Mouse (Mus musculus) layer of hippocampus, adult 8-10 months (tissue): ENCODE data around the gene Slc34a3. TPM values are rescaled to one million over a fixed set of nuclear protein-coding genes. Genes with fewer than 3 reads are reported as not detected.

Experiments used
- DNase-seq, 2 experiments: peaks; one replicate each; pipeline ENCODE4 v3.0.0; 2022; ENCODE audit warnings: low spot score in 2 of 2
- total RNA-seq, 4 experiments: library from RNA; stranded (reverse); gene quantifications; 2 replicates each; pipeline ENCODE4 v1.2.4; 2022

The Slc34a3 gene
- total RNA-seq, 4 experiments from 2014 or later: not detected

DNA sequence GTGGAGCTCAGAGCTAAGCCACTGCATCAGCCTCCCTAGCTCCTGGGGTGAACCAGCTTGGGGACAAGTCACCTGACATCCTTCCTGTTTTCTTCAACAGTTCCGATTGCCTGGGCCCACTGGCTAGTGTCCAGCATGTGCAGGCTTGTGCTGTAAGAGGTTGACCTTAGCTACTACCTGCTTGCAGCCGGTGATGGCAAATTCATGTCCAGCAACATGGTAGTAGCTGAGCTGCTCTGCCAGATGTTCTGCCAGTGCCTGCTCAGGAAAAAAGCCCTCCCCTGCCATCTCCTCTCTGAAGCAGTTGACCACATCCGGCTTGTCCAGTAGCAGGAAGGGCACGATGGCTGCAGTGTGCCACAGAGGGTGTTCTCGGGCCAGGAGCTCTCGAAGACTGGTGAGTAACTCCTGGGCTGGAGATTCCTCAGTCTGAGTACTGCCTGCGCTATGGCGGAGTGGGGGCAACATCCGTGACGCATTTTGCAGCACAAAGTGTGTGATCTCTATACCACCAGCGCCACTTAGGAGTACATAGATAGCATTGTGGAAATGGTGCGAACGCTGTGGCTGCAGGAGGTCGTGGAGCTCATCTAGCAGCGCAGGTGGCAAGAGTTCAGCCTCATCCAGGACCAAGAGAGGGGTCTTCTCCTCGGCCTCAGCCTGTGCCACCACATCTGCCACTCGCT is 39.5 kb downstream of the Slc34a3 start:
- no peak for DNase-seq

DNA sequence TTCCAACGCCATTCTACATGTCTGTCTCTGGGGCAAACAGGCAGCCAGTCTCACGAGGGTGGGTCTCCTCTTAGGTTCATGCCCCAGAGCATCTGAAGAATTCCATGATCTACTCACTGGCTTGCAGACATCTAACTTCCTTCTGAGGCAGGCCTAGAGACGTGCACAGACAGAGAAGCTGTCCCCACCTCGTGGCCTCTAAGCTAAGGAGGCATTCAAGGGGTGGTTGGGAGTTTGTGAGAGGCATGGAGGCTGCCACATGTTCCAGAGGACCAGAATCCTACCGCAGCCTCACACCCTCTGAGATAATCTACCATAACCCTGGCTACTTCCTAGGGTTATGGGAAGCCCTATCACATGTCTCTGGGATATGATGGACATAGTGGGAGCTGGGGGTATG is 40.2 kb downstream of the Slc34a3 start:
- no peak for DNase-seq

DNA sequence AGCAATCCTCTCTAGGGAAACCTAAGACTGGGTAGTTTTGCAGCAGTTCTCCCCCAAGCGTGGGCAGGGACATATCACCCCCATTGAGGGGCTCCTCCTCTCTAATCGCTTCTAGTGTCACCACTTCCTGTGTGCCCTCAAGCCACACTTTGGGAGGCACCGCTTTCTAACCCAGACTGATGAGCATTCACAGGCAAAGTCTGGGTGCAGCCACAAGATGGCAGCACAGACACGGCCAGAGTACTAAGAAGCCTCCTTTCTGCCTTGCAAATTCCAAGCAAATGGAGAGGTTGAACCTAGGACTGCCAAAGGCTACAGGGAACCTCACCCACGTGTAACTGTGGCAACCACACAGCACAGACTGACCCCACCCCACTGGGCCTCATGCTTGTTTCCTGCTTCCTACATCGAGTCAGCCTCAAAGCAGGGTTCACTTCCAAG is 40.8 kb downstream of the Slc34a3 start:
- DNase-seq: peak; percentile 71 to 79

DNA sequence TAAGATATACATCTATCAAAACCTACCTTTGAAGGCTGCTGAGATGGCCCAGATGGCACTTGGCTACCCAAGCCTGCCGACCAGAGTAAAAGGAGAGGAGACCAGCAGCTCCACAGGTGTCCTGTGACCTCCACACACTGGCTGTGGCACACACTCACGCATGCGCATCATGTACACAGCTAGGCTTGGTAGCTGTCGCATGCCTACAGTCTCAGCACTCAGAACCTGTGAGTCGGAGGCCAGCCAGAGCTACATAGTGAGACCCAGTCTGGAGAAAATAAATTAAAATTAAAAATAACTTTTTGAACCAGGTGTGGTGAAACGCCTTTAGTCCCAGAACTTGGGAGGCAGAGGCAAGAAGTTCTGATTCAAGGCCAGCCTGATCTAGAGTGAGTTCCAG is 46.3 kb downstream of the Slc34a3 start:
- DNase-seq: no peak

DNA sequence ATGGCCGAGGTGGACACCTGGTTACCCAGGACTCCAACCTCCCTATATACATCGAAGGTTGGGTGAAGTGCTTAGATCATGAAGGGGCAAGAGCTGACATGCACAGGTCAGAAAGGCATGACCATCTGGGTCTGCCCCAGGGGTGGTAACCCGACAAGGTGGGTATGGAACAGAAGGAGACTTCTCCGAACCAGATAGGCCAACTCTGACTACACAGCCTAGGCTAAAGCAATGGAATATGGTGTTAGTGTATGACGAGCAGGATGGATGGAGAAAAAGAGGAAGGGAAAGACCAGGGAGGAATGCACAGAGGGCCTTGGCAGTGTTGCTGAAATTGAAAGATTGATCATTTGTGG is 47.6 kb downstream of the Slc34a3 start:
- DNase-seq: no peak

DNA sequence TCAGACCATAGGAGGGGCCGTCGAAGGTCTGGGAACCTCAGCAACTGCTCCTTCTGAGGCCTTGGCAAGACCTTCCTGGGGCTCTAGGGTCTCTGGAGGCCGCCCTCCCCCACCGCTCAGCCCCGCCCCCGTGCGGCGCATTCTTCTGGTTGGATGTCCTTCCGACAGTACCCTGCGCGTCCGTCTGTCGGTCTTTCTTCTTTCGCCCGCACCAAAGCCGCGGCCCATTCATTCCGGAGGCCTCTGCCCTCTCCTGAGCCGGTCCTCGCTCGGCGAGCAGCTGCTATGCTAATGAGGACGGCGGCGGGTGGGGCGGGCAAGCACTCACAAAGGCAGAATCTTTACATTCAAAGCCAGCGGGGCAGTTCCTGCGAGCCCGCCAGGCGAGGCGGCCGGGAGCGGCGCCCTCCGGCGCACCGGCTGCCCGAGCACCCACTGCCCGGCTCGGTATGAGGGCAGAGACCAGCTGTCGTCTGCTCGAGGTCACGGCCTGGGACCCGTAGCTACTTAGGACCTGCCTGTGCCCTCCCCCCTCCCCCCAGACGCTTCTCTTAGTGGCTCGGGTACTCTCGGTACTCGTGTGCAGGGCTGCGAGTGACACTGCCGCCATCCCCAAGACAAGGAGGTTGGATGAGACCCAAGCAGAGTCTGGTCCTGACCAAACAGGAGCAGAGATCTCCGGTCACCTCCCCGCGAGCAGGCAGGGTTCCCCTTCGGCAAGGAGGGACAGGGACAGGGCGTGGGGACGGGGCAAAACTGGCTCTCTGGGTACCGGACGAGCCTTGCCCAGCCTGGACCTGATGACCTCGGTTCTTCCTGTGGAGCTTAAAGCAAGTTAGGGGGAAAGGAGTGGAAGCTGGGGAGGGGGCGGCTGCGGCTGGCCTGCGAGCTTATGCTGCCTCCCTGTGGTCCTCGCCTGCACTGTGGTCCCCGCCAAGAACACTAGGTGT is 48.3 kb downstream of the Slc34a3 start:
- no peak for DNase-seq

DNA sequence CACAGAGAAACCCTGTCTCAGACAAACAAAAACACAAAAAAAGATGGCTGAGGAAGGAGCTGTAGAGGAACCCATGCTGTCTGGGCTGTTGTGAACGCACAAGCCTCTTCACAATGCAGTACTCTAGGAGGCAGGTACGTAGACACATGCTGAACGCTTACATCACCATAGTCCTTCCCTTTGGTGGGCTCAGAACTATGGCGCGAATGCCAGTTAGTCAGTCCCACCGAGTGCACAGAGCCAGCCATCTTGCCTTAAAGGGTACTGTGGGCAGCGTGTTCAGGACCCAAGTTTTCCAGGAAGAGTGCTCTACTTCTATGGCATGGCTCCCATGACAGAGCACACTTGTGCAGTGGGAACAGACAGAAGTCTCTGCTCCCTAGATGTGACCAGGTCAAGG is 49.7 kb downstream of the Slc34a3 start:
- DNase-seq: no peak

DNA sequence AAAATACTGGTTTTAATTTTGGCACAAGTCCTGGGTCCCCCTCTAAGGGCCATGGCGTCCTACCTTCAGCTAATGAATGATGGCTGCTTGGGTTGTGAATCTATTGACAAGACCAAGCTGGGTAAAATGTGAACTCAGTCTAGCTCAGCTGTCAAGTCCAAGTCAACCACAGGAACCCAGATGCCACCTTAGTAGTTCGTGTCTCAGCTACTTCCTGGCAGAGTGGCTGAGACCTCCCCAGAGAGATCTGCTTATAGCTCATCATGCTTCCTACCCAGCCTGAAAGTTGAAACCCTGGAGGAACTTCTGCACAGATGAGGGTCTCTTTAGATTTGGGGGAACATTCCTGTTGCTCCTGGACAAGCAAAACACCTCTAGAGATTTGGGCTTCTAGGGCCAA is 50.8 kb downstream of the Slc34a3 start:
- no peak for DNase-seq

DNA sequence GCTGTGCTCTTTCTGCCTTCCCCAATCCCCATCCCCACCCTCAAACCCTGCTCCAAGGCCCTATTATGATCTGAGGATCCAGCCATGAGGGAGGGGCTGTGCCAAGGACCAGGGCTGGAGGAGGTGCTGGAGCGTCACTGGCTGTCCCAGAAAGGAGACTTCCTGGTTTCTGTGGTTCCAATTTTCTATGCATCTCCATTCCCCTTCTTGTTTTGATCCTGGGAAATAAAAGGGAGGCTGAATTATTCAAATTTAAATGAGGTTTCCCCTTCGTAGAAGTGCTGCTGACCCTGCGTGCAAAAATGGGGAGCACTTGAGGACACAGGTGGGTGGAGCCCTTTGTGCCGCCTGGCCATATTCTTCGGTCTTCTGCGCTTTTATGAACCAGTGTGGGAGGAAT is 51.5 kb downstream of the Slc34a3 start:
- DNase-seq: no peak

DNA sequence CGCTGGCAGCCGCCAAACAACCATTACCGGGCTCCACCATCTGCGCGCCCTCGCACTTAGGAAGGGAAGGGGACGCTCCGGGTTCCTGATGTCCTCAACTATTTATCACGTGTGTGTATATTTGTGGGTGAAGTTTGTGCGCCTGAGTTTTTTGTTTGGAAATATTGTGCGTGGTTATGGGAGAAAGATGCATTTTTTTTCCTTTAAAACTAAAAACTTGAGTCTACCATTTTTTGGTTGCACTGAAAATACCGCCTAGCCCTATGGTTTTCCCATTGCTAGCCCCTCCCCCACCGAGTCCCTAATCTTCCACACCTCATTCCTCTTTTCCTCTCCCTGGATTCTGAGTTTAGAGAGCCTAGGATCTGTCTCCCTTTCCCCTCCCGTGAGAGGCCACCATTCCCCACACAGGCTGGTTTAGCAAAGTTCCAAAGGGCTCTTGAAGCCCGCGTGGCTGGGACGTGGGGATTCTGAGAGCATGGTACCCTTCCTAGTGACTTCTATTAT is 52.2 kb downstream of the Slc34a3 start:
- no peak for DNase-seq

DNA sequence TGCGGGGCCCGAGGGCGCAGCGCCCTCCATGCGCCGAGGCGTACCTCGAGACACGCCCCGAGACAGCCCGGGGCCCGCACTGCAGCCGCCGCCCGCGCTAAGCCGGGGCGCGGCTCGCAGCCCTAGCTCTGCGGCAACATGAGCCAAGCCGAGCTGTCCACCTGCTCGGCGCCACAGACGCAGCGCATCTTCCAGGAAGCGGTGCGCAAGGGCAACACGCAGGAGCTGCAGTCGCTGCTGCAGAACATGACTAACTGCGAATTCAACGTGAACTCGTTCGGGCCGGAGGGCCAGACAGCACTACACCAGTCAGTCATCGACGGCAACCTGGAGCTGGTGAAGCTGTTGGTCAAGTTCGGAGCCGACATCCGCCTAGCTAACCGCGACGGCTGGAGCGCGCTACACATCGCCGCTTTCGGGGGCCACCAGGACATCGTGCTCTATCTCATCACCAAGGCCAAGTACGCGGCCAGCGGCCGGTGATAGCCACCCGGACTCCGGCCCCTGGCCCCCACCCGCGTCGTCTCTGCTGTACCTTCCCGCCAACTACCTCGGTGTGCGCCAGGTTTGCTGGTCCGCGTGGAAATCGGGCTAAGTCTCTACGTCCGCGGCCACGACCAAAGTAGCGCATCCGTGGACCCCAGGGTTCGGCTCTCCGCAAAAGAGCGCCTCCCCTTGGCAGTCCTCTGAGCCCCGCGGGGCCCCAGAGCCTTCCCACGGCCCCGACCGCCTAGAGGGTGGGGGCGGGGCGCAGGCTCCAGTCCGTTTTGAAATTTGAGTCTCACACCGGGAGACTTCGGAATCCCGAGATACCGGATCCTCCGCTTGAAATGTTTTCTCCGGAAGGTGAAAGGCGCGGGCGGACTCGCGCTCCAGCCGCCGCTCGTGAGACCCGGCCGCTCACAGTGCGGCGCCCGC is 52.9 kb downstream of the Slc34a3 start:
- peak in 1 of 2 experiments; percentile 17 for DNase-seq

DNA sequence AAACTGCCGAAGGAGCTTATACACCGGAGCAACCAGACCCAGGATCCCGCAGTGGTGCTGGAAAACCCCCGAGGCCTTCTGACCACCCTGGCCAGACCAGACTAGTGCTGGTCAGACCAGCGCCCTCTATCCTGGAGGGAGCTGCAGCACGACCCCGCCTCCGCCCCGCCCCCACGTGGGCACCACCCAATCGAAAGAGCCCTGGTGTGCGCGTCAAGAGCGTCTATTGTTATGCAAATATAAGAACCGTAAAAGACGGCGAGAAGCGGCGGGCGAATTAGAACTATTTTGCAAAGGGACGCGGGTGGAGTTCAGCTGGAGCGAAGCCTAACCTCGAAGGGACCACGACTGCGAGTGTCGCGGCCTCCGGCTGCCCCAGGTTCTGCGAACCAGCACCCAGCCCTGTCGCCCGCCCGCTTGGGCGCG is 53.7 kb downstream of the Slc34a3 start, which contains the start of gene Nrarp:
Nrarp (plus strand) TSS at position 281 of the 426 bp plus-strand sequence.
- peak; percentile 92 to 93 for DNase-seq

DNA sequence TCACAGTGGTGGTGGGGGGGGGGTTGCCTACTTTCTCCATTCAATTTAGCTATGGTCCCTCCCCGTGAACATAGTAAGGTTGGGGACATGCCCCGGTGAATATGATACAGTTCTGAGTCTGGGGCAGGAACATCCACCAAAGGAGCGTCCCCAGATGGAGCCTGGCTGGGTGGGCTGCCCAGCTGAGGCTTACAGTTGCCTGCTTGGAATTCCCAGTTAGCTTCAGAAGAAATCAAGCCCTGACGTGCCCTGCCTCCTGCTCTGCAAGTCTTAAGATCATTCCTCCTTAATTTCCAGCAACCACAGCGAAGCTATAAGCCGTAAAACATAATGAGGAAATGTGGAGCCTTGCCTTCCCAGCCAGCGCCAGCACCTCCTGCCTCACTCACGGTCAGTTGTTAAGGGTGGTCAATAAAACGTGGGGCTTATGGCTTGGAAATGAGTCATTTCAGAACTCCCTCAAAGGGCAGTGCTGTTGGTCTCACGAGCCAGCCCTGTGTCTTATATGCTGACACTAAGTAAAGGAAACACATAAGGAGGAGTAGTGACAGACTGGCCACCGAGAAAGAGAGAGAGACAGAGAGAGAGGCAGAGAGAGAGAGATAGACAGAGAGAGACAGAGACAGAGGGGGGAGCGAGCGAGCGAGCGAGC is 54.5 kb downstream of the Slc34a3 start:
- DNase-seq: peak in 1 of 2 experiments; percentile 6

Other genes with a start within 250 kb of the Slc34a3 start
- 100 to 1,000 TPM; 768 to 931 (median 837) TPM for gene Nsmf, start 180.0 kb downstream of the Slc34a3 start, total RNA-seq
- gene Entpd8, start 154.1 kb downstream of the Slc34a3 start, total RNA-seq: not detected
- gene Noxa1, start 139.2 kb downstream of the Slc34a3 start, total RNA-seq: not detected
- gene Nrarp, start 53.6 kb downstream of the Slc34a3 start, total RNA-seq: 10 to 100 TPM; 16.9 to 20.4 (median 19.5) TPM
- 1 to 10 TPM; 2.2 to 4.6 (median 2.8) TPM for gene Tor4a, start 37.5 kb downstream of the Slc34a3 start, total RNA-seq
- gene Nelfb, start 22.9 kb downstream of the Slc34a3 start, total RNA-seq: 10 to 100 TPM; 56.7 to 64.9 (median 64.0) TPM
- gene Stpg3, start 19.7 kb downstream of the Slc34a3 start, total RNA-seq: under 1 TPM in 2 of 4 experiments, not detected in 2; 0.27 to 0.29 TPM
- not detected for gene Fam166a, start 15.6 kb downstream of the Slc34a3 start, total RNA-seq
- gene Tubb4b, start 9.7 kb downstream of the Slc34a3 start, total RNA-seq: 100 to 1,000 TPM; 303 to 348 (median 313) TPM
- not detected for gene Rnf224, start 2.4 kb upstream of the Slc34a3 start, total RNA-seq
- 100 to 1,000 TPM; 219 to 241 (median 229) TPM for gene Rnf208, start 7.9 kb upstream of the Slc34a3 start, total RNA-seq
- not detected for gene Cysrt1, start 8.1 kb upstream of the Slc34a3 start, total RNA-seq
- gene AL732309.1, start 12.5 kb upstream of the Slc34a3 start, total RNA-seq: 1 to 10 TPM; 3.3 to 5.5 (median 4.4) TPM
- 10 to 100 TPM; 27.0 to 44.4 (median 33.9) TPM for gene Tmem203, start 21.1 kb upstream of the Slc34a3 start, total RNA-seq
- 10 to 100 TPM; 19.9 to 27.8 (median 24.3) TPM for gene Tprn, start 28.3 kb upstream of the Slc34a3 start, total RNA-seq
- gene Ssna1, start 38.1 kb upstream of the Slc34a3 start, total RNA-seq: 10 to 100 TPM; 59.0 to 71.0 (median 64.3) TPM
- gene Anapc2, start 38.1 kb upstream of the Slc34a3 start, total RNA-seq: 100 to 1,000 TPM in 2 of 4 experiments, 10 to 100 TPM in 2; 87.9 to 110 (median 99.0) TPM
- gene Tmem210, start 53.8 kb upstream of the Slc34a3 start, total RNA-seq: not detected
- gene Lrrc26, start 55.6 kb upstream of the Slc34a3 start, total RNA-seq: not detected
- gene Grin1, start 84.8 kb upstream of the Slc34a3 start, total RNA-seq: 100 to 1,000 TPM; 366 to 436 (median 415) TPM
- 10 to 100 TPM; 53.7 to 68.2 (median 59.6) TPM for gene Man1b1, start 98.0 kb upstream of the Slc34a3 start, total RNA-seq
- gene Dpp7, start 122.0 kb upstream of the Slc34a3 start, total RNA-seq: 10 to 100 TPM; 38.9 to 52.9 (median 45.4) TPM
- gene Uap1l1, start 131.3 kb upstream of the Slc34a3 start, total RNA-seq: 10 to 100 TPM; 12.0 to 28.7 (median 20.3) TPM
- 1 to 10 TPM; 2.4 to 4.6 (median 4.2) TPM for gene Sapcd2, start 138.0 kb upstream of the Slc34a3 start, total RNA-seq
- gene Entpd2, start 161.5 kb upstream of the Slc34a3 start, total RNA-seq: 10 to 100 TPM; 14.6 to 20.7 (median 16.8) TPM
- 100 to 1,000 TPM; 390 to 435 (median 411) TPM for gene Npdc1, start 165.0 kb upstream of the Slc34a3 start, total RNA-seq
- gene Fut7, start 188.9 kb upstream of the Slc34a3 start, total RNA-seq: under 1 TPM; 0.35 to 0.98 (median 0.44) TPM
- gene Abca2, start 194.3 kb upstream of the Slc34a3 start, total RNA-seq: 100 to 1,000 TPM; 165 to 186 (median 183) TPM
- under 1 TPM in 2 of 4 experiments, not detected in 2; 0.43 to 0.92 TPM for gene Clic3, start 222.5 kb upstream of the Slc34a3 start, total RNA-seq
- gene Paxx, start 226.7 kb upstream of the Slc34a3 start, total RNA-seq: 10 to 100 TPM; 60.3 to 63.5 (median 61.8) TPM
- gene Ptgds, start 235.7 kb upstream of the Slc34a3 start, total RNA-seq: 1,000 to 10,000 TPM in 3 of 4 experiments, 100 to 1,000 TPM in 1; 912 to 1,488 (median 1,209) TPM